10 mouse cellular contexts compared by ENCODE assay signal in genomic region chr1:51719897-51720673, GRCm38 (mm10).
DNase-seq lines count a peak whose midpoint lies in the region; ATAC-seq and TF ChIP-seq lines count a peak whose summit lies in the region.
"Had no signal": no experiment of that assay in that cellular context is flagged by ENCODE, and none has a peak within 500 bp of the region (broad histone marks: within the 10 kb centered on the region; RNA-seq: fewer than 3 reads in every experiment).

No protein-coding gene starts in this region.

- H3K4me3 ChIP-seq in kidney, embryonic 15.5 days (replicated peaks), result no peak overlapping the region
- no peak overlapping the region for H3K4me3 ChIP-seq in lung, postnatal 0 days (ENCODE audit: low read depth, low read length)
- H3K4me3 ChIP-seq: embryonic facial prominence, embryonic 13.5 days had no signal

- no peaks in the 10 kb centered on the region for H3K36me3 ChIP-seq in kidney, embryonic 15.5 days
- H3K36me3 ChIP-seq in lung, postnatal 0 days (ENCODE audit: insufficient read depth, low read length), result no peaks in the 10 kb centered on the region
- H3K36me3 ChIP-seq: embryonic facial prominence, embryonic 13.5 days had no signal

- H3K9ac ChIP-seq in kidney, embryonic 15.5 days, result no peak overlapping the region
- H3K9ac ChIP-seq in lung, postnatal 0 days (replicated peaks; ENCODE audit: low read depth), result no peak overlapping the region
- H3K9ac ChIP-seq: embryonic facial prominence, embryonic 13.5 days had no signal

- TF ChIP-seq CTCF in lung, postnatal 0 days (IDR thresholded peaks at IDR 0.05), result no peak

- H3K4me1 ChIP-seq in kidney, embryonic 15.5 days, result 0 out of 2 replicates have a peak, but pooled peaks cover 2% of the 10 kb centered on the region
- H3K4me1 ChIP-seq in lung, postnatal 0 days (ENCODE audit: insufficient read depth, low read depth, low read length), result no peaks in the 10 kb centered on the region
- H3K4me1 ChIP-seq: embryonic facial prominence, embryonic 13.5 days had no signal

- WGBS in kidney, embryonic 15.5 days, result 60% methylated on average over 9 of the region's 9 CpGs
- 39% methylated on average over 9 of the region's 9 CpGs for WGBS in lung, postnatal 0 days

- peak overlapping the region; percentile 37 for H3K27ac ChIP-seq in kidney, embryonic 15.5 days
- H3K27ac ChIP-seq in lung, postnatal 0 days (ENCODE audit: low read length), result no peak overlapping the region
- H3K27ac ChIP-seq: embryonic facial prominence, embryonic 13.5 days; macrophage had no signal

- peak; percentile 75; the same call in 1 of the 2 replicates for ATAC-seq in kidney, embryonic 15.5 days (replicated peaks; ENCODE audit: low FRiP score)
- ATAC-seq in lung, postnatal 0 days, result no peak
- ATAC-seq in activated CD4-positive, CD25-positive, alpha-beta regulatory T cell, adult 4 months, result no peak

- peak overlapping the region; percentile 5; the same call in 1 of the 2 replicates for H3K4me2 ChIP-seq in kidney, embryonic 15.5 days
- 0 out of 2 replicates have a peak overlapping the region, but pooled peaks have one; percentile 19 for H3K4me2 ChIP-seq in lung, postnatal 0 days (replicated peaks; ENCODE audit: low read depth, low read length)
- H3K4me2 ChIP-seq: embryonic facial prominence, embryonic 13.5 days had no signal

- no peaks in the 10 kb centered on the region for H3K9me3 ChIP-seq in kidney, embryonic 15.5 days (replicated peaks)
- no peaks in the 10 kb centered on the region for H3K9me3 ChIP-seq in lung, postnatal 0 days (ENCODE audit: low read length)
- H3K9me3 ChIP-seq: embryonic facial prominence, embryonic 13.5 days had no signal

- DNase-seq in layer of hippocampus, adult 11-12 months (ENCODE audit: low spot score), result peak; percentile 21
- DNase-seq in layer of hippocampus, postnatal 25 days (ENCODE audit: extremely low spot score in 1 of 2, low spot score in 1 of 2), result no peak
- DNase-seq in brain, adult 2 months (ENCODE audit: low read depth, low spot score), result peak; percentile 57
- peak; percentile 48 for DNase-seq in lung, postnatal 0 days (ENCODE audit: low spot score)
- no peak for DNase-seq in thymus, adult 18-20 months
- DNase-seq in thymus, postnatal 36 days, result no peak

- H3K27me3 ChIP-seq in kidney, embryonic 15.5 days, result no peaks in the 10 kb centered on the region
- H3K27me3 ChIP-seq in lung, postnatal 0 days (replicated peaks; ENCODE audit: insufficient read depth, low read length), result no peaks in the 10 kb centered on the region
- H3K27me3 ChIP-seq: embryonic facial prominence, embryonic 13.5 days had no signal

- no peak for TF ChIP-seq EP300 in lung, postnatal 0 days (IDR thresholded peaks at IDR 0.05)

Comparison
In these comparisons a context has a peak if more than half of its experiments do, and no peak if none do; other contexts are left out.
1. DNase-seq: peak in layer of hippocampus, adult 11-12 months (single experiment), brain, adult 2 months (single experiment) and lung, postnatal 0 days (single experiment); none in layer of hippocampus, postnatal 25 days (0 of 2), thymus, adult 18-20 months (0 of 2) and thymus, postnatal 36 days (0 of 2).